Mouse (Mus musculus) hindbrain, embryonic 13.5 days (tissue): ENCODE measurements around the gene Tmem97. TPM values are rescaled to one million over a fixed set of nuclear protein-coding genes. Genes with fewer than 3 reads are reported as not detected.

Source experiments
- ATAC-seq: fragments of 200-750 bp; cut with Nextera tagmentation; 2 replicates; pipeline ENCODE4 v1.8.0; 2017; ENCODE audit warnings: moderate TSS enrichment; ENCODE audit not compliant: low FRiP score
- H3K27ac ChIP-seq: fragments of 300-500 bp; sonication (generic); 2 replicates; pipeline ENCODE4 v1.5.1; 2015; ENCODE audit warnings: inconsistent platforms, mild to moderate bottlenecking, moderate library complexity
- H3K27me3 ChIP-seq: fragments of 300-500 bp; sonication (generic); 2 replicates; pipeline ENCODE4 v1.6.1; 2015; ENCODE audit warnings: mild to moderate bottlenecking, inconsistent platforms
- H3K36me3 ChIP-seq: fragments of 300-500 bp; sonication (generic); 2 replicates; pipeline ENCODE4 v1.6.1; 2015; ENCODE audit warnings: mild to moderate bottlenecking, inconsistent platforms
- H3K4me1 ChIP-seq: fragments of 300-500 bp; sonication (generic); replicated peaks from 2 replicates; pipeline ENCODE4 v1.6.1; 2015; ENCODE audit warnings: inconsistent platforms
- H3K4me2 ChIP-seq: fragments of 300-500 bp; sonication (generic); 2 replicates; pipeline ENCODE4 v1.6.1; 2015; ENCODE audit warnings: inconsistent platforms, mild to moderate bottlenecking, moderate library complexity
- H3K4me3 ChIP-seq: fragments of 300-500 bp; sonication (generic); 2 replicates; pipeline ENCODE4 v1.5.1; 2015; ENCODE audit warnings: mild to moderate bottlenecking, inconsistent platforms
- H3K9ac ChIP-seq: fragments of 300-500 bp; sonication (generic); 2 replicates; pipeline ENCODE4 v1.6.1; 2015; ENCODE audit warnings: mild to moderate bottlenecking, inconsistent platforms
- H3K9me3 ChIP-seq: fragments of 300-500 bp; sonication (generic); 2 replicates; pipeline ENCODE4 v1.6.1; 2016; ENCODE audit warnings: inconsistent platforms
- WGBS: fragments of 180-500 bp; shearing (Covaris S2); methylation state at CpG from one replicate; pipeline ENCODE4 v1.1.7; 2015; 5-methylcytosine and 5-hydroxymethylcytosine counted together
- polyA plus RNA-seq: library from polyadenylated mRNA; unstranded; fragments of >200 nt; fragmentation: Nextera tagmentation; extraction: Ambion mirVana; gene quantifications from 2 replicates; pipeline ENCODE4 v1.2.1, GENCODE M21; 2015

Tmem97 gene
- polyA plus RNA-seq, 1 experiment from 2014 or later, result 28.5 TPM

- Histone ChIP-seq H3K27ac (no peak within 1 kb of the TSS), H3K4me3 (no peak within 1 kb of the TSS), H3K27me3 (peaks cover 27% of the 10 kb centered on the region), H3K36me3 (peaks cover 31% of the 10 kb centered on the region), H3K4me2 (no peak within 1 kb of the TSS), H3K9ac (no peak within 1 kb of the TSS), H3K4me1 (peaks cover 6% of the 10 kb centered on the region), H3K9me3 (no peaks in the 10 kb centered on the region)
- ATAC-seq, result no peak
- WGBS, result 69% methylated on average over 7 of the region's 7 CpGs
Observed at GRCm38 (mm10) chr11:78502909-78503650, 47.5 kb downstream of the Tmem97 start, which contains the start of gene Sebox. Gene Sebox (plus strand): TSS chr11:78503447.

GRCm38 (mm10) chr11:78501529-78501928 lies 49.0 kb downstream of the Tmem97 start:
- Histone ChIP-seq H3K4me2 (0 out of 2 replicates have a peak overlapping the region, but pooled peaks have one; percentile 13), H3K9ac (no peak overlapping the region), H3K9me3 (no peaks in the 10 kb centered on the region), H3K27ac (no peak overlapping the region), H3K4me3 (no peak overlapping the region), H3K36me3 (peaks cover 16% of the 10 kb centered on the region), H3K27me3 (peaks cover 27% of the 10 kb centered on the region), H3K4me1 (peaks cover 11% of the 10 kb centered on the region)
- no peak for ATAC-seq
- WGBS, result 86% methylated on average over 20 of the region's 20 CpGs

DNA sequence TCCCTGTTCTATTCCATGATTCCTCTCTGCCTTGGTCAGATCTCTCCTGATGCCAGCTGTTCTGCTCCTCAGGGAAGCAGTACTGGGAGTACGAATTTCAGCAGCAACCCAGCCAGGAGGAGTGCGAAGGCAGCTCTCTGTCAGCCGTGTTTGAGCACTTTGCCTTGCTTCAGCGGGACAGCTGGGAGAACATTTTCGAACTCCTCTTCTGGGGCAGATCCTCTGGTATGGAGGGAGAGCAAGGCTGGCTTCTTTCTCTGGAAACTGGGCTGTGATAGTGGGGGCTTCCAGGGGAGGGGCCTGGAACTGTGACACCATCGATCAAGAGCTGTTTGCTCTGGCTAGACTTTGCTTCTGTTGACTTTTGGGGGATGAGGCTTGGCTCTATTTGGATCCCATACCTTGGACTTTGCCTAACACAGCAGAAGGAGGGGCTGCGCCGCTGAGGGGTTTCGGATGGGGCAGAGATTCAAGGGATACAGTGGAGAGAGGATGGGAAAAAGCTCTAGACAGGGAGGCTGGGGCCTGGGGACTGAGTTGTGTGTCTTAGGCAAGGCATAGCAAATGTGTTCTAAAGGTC lies 49.9 kb downstream of the Tmem97 start:
- WGBS, result 79% methylated on average over 9 of the region's 9 CpGs

DNA sequence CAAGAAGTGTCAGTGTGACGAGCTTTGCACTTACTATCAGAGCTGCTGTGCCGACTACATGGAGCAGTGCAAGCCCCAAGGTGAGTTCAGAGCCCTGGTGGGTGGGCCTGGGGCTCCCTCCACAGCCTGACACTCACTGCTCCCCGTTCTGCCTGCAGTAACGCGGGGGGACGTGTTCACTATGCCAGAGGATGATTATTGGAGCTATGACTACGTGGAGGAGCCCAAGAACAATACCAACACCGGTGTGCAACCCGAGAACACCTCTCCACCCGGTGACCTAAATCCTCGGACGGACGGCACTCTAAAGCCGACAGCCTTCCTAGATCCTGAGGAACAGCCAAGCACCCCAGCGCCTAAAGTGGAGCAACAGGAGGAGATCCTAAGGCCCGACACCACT lies 51.0 kb downstream of the Tmem97 start:
- Histone ChIP-seq H3K27ac (peak overlapping the region; percentile 19; the same call in 1 of the 2 replicates), H3K9me3 (no peaks in the 10 kb centered on the region), H3K9ac (0 out of 2 replicates have a peak overlapping the region, but pooled peaks have one; percentile 53), H3K4me2 (peak overlapping the region; percentile 6), H3K4me3 (peak overlapping the region; percentile 18), H3K4me1 (peaks cover 31% of the 10 kb centered on the region), H3K36me3 (no peaks in the 10 kb centered on the region), H3K27me3 (peaks cover 35% of the 10 kb centered on the region)
- 56% methylated on average over 16 of the region's 16 CpGs for WGBS
- no peak for ATAC-seq

More for the DNA sequence above, 49.9 kb downstream of the Tmem97 start:
- Histone ChIP-seq H3K4me2 (peak overlapping the region; percentile 18; the same call in 1 of the 2 replicates), H3K9ac (peak overlapping the region; percentile 53; the same call in 1 of the 2 replicates), H3K27me3 (peaks cover 27% of the 10 kb centered on the region), H3K36me3 (peaks cover 7% of the 10 kb centered on the region), H3K4me3 (peak overlapping the region; percentile 18), H3K27ac (no peak overlapping the region), H3K4me1 (peaks cover 20% of the 10 kb centered on the region), H3K9me3 (no peaks in the 10 kb centered on the region)
- no peak for ATAC-seq

DNA sequence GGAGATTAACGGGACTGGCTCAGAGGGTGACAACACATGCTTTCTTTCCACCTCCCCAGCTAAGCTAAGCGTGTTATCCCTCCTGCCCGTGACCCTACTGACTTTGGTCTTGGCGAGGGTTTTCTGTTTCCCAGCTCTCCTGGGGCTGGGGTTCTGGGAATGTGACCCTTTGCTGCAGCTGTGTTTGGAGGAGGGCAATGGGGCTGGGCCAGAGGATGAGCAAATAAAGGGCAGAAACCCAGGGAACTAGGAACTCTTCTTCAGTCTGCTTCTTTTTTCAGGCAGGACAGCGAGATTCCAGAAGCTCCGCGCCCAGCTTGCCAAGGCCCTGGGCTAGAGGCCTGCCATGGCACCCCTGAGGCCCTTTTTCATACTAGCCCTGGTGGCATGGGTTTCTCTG lies 51.6 kb downstream of the Tmem97 start, which contains the start of gene Vtn:
Vtn (plus strand) TSS at position 88 of the 400 bp plus-strand sequence.
- 50% methylated on average over 7 of the region's 7 CpGs for WGBS
- Histone ChIP-seq H3K36me3 (no peaks in the 10 kb centered on the region), H3K4me1 (peaks cover 37% of the 10 kb centered on the region), H3K4me3 (peak within 1 kb of the TSS; percentile 73), H3K9me3 (no peaks in the 10 kb centered on the region), H3K9ac (peak within 1 kb of the TSS; percentile 72), H3K27ac (peak within 1 kb of the TSS; percentile 96), H3K27me3 (peaks cover 40% of the 10 kb centered on the region), H3K4me2 (peak within 1 kb of the TSS; percentile 71)
- no peak for ATAC-seq

DNA sequence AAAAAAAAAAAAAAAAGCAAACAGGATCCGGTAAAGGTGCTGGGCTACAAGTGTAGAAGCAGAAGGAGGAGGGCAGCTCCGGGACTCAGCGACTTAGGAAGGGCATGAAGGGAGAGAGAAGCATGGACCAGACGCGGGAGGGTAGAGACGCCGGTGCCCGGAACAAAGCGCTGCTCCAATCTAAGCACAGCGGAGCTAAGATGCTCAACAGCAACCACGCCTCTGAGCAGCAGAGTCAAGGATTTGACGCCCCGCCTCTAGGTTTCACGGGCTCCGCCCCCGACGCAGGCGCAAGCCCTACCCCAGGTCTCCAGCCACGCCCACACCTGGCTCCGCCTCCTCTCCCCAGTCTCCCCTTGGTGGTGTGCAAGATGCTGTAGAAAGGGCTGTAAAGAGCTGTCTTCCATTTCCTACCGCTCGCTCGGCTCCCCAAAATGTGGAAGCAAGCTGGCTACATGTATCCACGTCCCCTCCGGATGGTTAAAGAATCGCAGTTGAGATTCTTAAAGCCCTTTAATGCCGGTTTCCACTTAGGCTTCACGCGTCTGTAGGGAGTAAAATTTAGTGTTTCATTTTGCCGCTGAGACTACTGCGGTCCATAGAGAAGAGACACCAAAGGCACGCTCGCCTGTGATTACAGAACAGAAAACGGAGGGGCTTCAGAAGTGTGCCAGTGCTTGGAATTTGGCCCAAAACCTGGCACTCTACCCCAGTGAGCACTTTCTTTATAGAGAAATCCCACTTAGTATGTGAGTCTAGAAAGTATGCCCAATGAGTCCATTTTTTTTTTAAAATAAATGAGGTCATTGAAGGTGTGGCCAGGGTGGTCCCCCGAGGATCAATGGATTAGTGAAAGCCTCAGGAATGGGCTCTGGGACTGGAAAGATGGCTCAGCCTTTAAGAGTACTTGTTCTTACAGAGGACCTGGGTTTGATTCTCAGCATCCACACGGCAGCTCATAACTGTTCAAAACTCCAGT lies 52.7 kb downstream of the Tmem97 start, which contains the start of gene Sarm1:
Sarm1 (minus strand) TSS at position 211 of the 979 bp plus-strand sequence.
- H3K27me3 ChIP-seq, result peaks cover 41% of the 10 kb centered on the region
- H3K4me1 ChIP-seq, result peaks cover 37% of the 10 kb centered on the region
- H3K4me2 ChIP-seq, result peak within 1 kb of the TSS; percentile 71
- peak within 1 kb of the TSS; percentile 73 for H3K4me3 ChIP-seq
- peak; percentile 97 for ATAC-seq
- peak within 1 kb of the TSS; percentile 96 for H3K27ac ChIP-seq
- peak within 1 kb of the TSS; percentile 94 for H3K9ac ChIP-seq
- H3K9me3 ChIP-seq, result no peaks in the 10 kb centered on the region
- 4% methylated on average over 35 of the region's 36 CpGs for WGBS
- H3K36me3 ChIP-seq, result no peaks in the 10 kb centered on the region

DNA sequence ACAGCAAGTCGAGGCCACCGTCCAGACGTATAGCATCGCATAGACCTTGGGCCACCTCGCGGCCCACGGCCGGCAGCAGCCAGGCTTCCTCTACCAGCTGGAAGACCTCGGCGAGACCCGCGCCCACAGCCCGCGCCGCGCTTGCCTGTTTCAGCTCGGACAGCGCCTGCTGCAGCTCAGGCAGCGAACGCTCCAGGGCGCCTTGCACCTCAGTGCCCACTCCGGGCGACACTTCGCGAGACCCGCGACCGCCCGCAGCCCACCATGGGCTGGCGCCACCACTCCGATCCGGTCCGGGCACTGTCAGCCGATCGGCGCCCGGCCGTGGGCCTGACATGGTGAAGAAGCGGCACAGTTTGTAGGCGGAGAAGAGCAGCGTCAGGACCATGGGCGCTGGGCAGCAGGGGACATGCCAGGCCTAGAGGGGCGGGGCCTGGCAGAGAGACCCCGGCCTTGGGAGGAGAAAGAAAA lies 53.5 kb downstream of the Tmem97 start:
- Histone ChIP-seq H3K4me3 (peak overlapping the region; percentile 73), H3K27me3 (peaks cover 47% of the 10 kb centered on the region), H3K9ac (peak overlapping the region; percentile 94), H3K36me3 (no peaks in the 10 kb centered on the region), H3K27ac (peak overlapping the region; percentile 96), H3K4me2 (peak overlapping the region; percentile 71), H3K4me1 (peaks cover 37% of the 10 kb centered on the region), H3K9me3 (no peaks in the 10 kb centered on the region)
- under 1% methylated on average over 44 of the region's 44 CpGs for WGBS
- ATAC-seq, result peak; percentile 86

DNA sequence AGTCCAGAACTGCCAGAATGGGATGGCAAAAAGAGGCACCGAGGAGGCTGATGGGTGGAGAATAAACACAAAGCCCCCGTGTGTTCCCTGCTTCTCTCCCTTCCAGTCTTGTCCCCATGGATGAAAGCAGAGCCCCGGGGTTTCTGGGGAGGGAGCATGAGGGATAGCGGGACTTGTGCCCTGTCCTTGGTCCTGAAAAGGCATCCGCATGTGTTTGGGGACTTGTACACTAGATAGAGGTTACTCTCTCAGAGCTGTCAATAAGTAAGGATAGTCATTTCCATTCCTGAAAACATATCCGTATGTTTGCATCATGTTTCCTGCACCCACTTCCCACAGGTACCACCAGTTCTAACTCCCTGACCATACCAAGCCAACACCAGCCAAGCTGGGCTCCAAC lies 54.7 kb downstream of the Tmem97 start:
- no peak overlapping the region for H3K27ac ChIP-seq
- 9% methylated on average over 6 of the region's 6 CpGs for WGBS
- H3K4me1 ChIP-seq, result peaks cover 41% of the 10 kb centered on the region
- H3K27me3 ChIP-seq, result peaks cover 48% of the 10 kb centered on the region
- peak overlapping the region; percentile 73 for H3K4me3 ChIP-seq
- no peaks in the 10 kb centered on the region for H3K9me3 ChIP-seq
- peak overlapping the region; percentile 71 for H3K4me2 ChIP-seq
- peak overlapping the region; percentile 94 for H3K9ac ChIP-seq
- no peaks in the 10 kb centered on the region for H3K36me3 ChIP-seq
- ATAC-seq, result no peak

Other genes with a start within 250 kb of the Tmem97 start
- gene Spag5, start 249.2 kb downstream of the Tmem97 start, polyA plus RNA-seq, result 9.9 and 10.2 TPM in 2 replicates
- gene Aldoc, start 227.8 kb downstream of the Tmem97 start, polyA plus RNA-seq, result 144 and 175 TPM in 2 replicates
- gene Pigs, start 222.4 kb downstream of the Tmem97 start, polyA plus RNA-seq, result 75.0 and 78.2 TPM in 2 replicates
- 75.1 and 76.7 TPM in 2 replicates for gene Unc119, start 207.3 kb downstream of the Tmem97 start, polyA plus RNA-seq
- not detected in 2 replicates for gene Foxn1, start 164.2 kb downstream of the Tmem97 start, polyA plus RNA-seq
- not detected in 2 replicates for gene Slc13a2, start 128.6 kb downstream of the Tmem97 start, polyA plus RNA-seq
- gene Slc46a1, start 85.1 kb downstream of the Tmem97 start, polyA plus RNA-seq, result 22.2 and 22.9 TPM in 2 replicates
- gene Sarm1, start 53.0 kb downstream of the Tmem97 start, polyA plus RNA-seq, result 45.0 and 47.2 TPM in 2 replicates
- gene Vtn, start 51.7 kb downstream of the Tmem97 start, polyA plus RNA-seq, result 171 and 184 TPM in 2 replicates
- gene Sebox, start 47.3 kb downstream of the Tmem97 start, polyA plus RNA-seq, result 0.13 and 0.19 TPM in 2 replicates
- gene Tmem199, start 38.6 kb downstream of the Tmem97 start, polyA plus RNA-seq, result 93.6 and 101 TPM in 2 replicates
- gene Poldip2, start 38.6 kb downstream of the Tmem97 start, polyA plus RNA-seq, result 185 and 190 TPM in 2 replicates
- gene Tnfaip1, start 14.4 kb downstream of the Tmem97 start, polyA plus RNA-seq, result 51.9 and 52.4 TPM in 2 replicates
- gene Ift20, start 14.4 kb downstream of the Tmem97 start, polyA plus RNA-seq, result 118 and 124 TPM in 2 replicates
- 29.9 and 31.8 TPM in 2 replicates for gene Nlk, start 146.6 kb upstream of the Tmem97 start, polyA plus RNA-seq
- gene Ccnq, start 201.0 kb upstream of the Tmem97 start, polyA plus RNA-seq, result 28.3 and 33.3 TPM in 2 replicates